Mouse (Mus musculus) liver, embryonic 15.5 days (tissue): Measurements from ENCODE around the gene Gpr183. TPM values are rescaled to one million over a fixed set of nuclear protein-coding genes. Genes with fewer than 3 reads are reported as not detected.

ENCODE experiments used
- ATAC-seq: fragments of 200-750 bp; cut with Nextera tagmentation; 2 replicates; pipeline ENCODE4 v1.8.0; 2017; ENCODE audit warnings: moderate number of reproducible peaks, mild to moderate bottlenecking, moderate library complexity; ENCODE audit not compliant: insufficient read depth
- H3K27ac ChIP-seq: fragments of 300-500 bp; sonication (generic); replicated peaks from 2 replicates; pipeline ENCODE4 v1.5.1; 2015; ENCODE audit warnings: mild to moderate bottlenecking, inconsistent platforms
- H3K27me3 ChIP-seq: fragments of 300-500 bp; sonication (generic); 2 replicates; pipeline ENCODE4 v1.6.1; 2015; ENCODE audit warnings: mild to moderate bottlenecking, inconsistent platforms
- H3K36me3 ChIP-seq: fragments of 300-500 bp; sonication (generic); replicated peaks from 2 replicates; pipeline ENCODE4 v1.6.1; 2015; ENCODE audit warnings: moderate library complexity, mild to moderate bottlenecking, inconsistent platforms
- H3K4me1 ChIP-seq: fragments of 300-500 bp; sonication (generic); replicated peaks from 2 replicates; pipeline ENCODE4 v1.6.1; 2015; ENCODE audit warnings: inconsistent platforms
- H3K4me2 ChIP-seq: fragments of 300-500 bp; sonication (generic); 2 replicates; pipeline ENCODE4 v1.6.1; 2015; ENCODE audit warnings: moderate library complexity, mild to moderate bottlenecking, inconsistent platforms
- H3K4me3 ChIP-seq: fragments of 300-500 bp; sonication (generic); replicated peaks from 2 replicates; pipeline ENCODE4 v1.5.1; 2015; ENCODE audit warnings: mild to moderate bottlenecking, inconsistent platforms
- H3K9ac ChIP-seq: fragments of 300-500 bp; sonication (generic); 2 replicates; pipeline ENCODE4 v1.6.1; 2015; ENCODE audit warnings: moderate library complexity, mild to moderate bottlenecking, inconsistent platforms
- H3K9me3 ChIP-seq: fragments of 300-500 bp; sonication (generic); replicated peaks from 2 replicates; pipeline ENCODE4 v1.6.1; 2016; ENCODE audit warnings: inconsistent platforms
- WGBS: fragments of 180-500 bp; shearing (Covaris S2); methylation state at CpG from one replicate; pipeline ENCODE4 v1.1.7; 2015; ENCODE audit warnings: mixed read lengths; ENCODE audit not compliant: insufficient replicate concordance; 5-methylcytosine and 5-hydroxymethylcytosine counted together
- polyA plus RNA-seq: library from polyadenylated mRNA; unstranded; fragments of >200 nt; fragmentation: Nextera tagmentation; extraction: Ambion mirVana; gene quantifications from 2 replicates; pipeline ENCODE4 v1.2.1, GENCODE M21; 2015

Gpr183 gene
- polyA plus RNA-seq, 1 experiment from 2014 or later = 1.5 TPM

DNA sequence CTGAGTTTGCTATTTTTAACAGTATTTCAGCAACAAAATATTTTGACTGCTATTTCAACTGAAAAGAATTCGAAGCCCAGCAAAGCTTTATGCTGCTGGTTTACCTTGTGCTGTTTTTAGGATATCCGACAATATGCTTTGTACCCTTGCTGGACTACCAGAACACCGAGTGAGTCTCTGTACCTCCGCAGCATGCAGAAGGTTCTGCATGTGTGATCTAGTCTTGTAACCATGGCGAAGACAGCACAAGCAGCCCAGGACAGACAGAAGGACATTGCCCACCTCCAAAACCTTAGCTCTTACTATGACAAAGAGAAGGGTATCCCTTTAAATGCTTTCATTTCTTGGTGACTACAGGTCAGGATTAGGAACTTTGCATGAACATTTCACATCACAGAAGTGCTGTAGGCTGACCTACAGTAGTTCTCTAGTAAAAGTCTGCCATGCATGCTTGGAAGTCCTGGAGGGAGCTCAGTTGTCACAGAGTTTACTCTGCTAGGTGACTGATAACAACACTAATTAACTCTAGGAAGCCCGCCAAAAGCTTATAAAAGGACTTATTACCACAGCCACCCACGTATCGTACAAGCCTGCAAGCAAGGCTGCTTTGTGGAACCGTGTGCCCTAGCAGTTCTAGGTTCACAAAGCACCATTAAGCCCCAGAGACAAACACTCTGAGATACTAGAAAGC, 1.6 kb downstream of the Gpr183 start:
- Histone ChIP-seq H3K9ac (no peak overlapping the region), H3K9me3 (no peaks in the 10 kb centered on the region), H3K4me3 (no peak overlapping the region), H3K36me3 (no peaks in the 10 kb centered on the region), H3K4me2 (peak overlapping the region; percentile 17), H3K27ac (no peak overlapping the region), H3K27me3 (no peaks in the 10 kb centered on the region), H3K4me1 (peaks cover 30% of the 10 kb centered on the region)
- ATAC-seq = peak; percentile 9; the same call in 1 of the 2 replicates
- 54% methylated on average over 9 of the region's 9 CpGs for WGBS

DNA sequence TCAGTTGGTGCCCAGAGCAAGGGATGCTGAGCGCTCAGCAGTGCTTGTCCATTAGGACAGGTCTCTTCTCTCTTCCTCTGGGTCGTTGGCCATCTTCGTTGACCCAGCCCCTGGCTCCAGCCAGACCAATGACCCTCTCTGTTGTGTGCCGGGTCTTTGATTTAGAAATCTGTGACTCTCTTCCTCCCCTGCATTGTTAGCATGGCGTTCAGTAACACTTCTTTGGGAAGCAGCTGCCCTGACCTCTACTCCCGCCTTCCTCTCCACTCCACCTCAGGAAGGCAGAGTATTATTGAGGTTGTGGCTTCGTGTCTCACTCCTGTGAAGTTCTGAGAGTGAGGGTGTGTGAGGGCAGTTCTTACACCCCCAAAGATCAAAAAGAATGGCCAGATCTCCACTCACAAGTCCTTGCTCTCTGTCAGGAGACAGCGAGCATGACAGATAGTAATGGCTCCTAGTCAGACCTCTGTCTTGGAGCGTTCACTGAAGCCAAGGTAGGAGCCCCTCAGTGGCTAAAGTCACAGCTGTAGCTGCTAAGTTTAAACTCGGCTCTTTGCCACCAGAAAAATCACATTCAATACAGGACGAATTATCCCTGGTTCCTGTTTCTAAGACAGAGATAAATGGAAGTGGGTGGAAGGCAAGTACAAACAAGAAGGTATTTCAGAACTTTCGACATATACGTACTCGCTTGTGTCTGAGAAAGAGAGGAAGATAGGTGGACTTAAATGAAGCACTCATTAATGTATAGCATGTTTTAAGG, 2.7 kb downstream of the Gpr183 start:
- Histone ChIP-seq H3K9ac (no peak overlapping the region), H3K4me1 (peaks cover 30% of the 10 kb centered on the region), H3K9me3 (no peaks in the 10 kb centered on the region), H3K27me3 (no peaks in the 10 kb centered on the region), H3K36me3 (no peaks in the 10 kb centered on the region), H3K4me3 (no peak overlapping the region), H3K27ac (no peak overlapping the region), H3K4me2 (no peak overlapping the region)
- ATAC-seq = no peak
- WGBS = 53% methylated on average over 14 of the region's 14 CpGs

DNA sequence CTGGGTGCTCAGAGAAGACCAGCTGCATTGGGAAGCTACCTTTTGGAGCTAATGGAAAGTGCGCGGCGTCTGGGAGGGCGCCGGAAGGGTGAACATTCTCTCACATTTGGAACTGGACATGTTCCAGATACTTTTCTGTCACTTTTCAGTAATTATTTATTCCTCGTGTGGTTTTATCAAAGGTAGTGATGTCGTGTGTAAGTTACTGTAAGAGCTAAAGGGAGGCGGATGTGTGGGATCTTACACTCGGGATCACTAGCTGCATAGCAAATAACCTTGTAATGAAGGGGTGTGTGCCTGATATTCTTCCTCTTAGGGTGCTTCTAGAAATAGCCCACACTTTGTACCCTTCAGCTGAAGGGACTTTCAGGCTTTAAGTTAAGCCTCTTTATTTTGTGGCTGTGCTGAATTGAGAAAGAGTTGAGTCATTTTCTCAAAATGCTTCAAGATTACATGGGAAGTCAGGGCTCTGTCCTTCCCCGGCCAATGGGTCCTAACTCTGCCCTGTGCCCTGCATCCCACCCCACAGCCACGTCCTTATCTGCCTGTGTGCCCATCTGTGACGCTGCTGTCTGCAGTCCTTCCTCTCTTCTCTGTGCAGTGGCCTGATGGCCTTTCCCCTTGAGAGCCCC, 3.4 kb downstream of the Gpr183 start:
- Histone ChIP-seq H3K9me3 (no peaks in the 10 kb centered on the region), H3K4me1 (peaks cover 30% of the 10 kb centered on the region), H3K27ac (no peak overlapping the region), H3K4me3 (no peak overlapping the region), H3K4me2 (no peak overlapping the region), H3K27me3 (no peaks in the 10 kb centered on the region), H3K9ac (no peak overlapping the region), H3K36me3 (no peaks in the 10 kb centered on the region)
- WGBS = 59% methylated on average over 12 of the region's 12 CpGs
- 0 out of 2 replicates have a peak, but pooled peaks have one; percentile 11 for ATAC-seq

DNA sequence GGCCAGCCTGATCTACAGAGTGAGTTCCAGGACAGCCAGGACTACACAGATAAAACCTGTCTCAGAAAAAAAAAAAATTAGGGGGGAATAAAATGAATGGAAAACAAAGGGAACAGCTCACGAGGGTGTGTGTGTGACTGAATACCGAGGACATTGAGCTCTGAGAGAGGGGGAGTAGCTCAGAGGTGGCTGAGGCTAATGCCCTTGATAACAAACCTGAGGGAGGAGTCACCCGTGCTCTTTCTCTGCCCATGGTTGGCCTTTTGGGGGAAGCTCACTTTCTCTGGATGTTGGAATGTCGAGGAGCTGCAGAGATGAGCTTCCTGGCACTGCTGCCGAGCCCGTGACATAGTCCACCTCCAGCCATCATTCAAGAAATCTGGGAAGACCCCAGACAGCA, 4.0 kb downstream of the Gpr183 start:
- WGBS = 33% methylated on average over 6 of the region's 6 CpGs

DNA sequence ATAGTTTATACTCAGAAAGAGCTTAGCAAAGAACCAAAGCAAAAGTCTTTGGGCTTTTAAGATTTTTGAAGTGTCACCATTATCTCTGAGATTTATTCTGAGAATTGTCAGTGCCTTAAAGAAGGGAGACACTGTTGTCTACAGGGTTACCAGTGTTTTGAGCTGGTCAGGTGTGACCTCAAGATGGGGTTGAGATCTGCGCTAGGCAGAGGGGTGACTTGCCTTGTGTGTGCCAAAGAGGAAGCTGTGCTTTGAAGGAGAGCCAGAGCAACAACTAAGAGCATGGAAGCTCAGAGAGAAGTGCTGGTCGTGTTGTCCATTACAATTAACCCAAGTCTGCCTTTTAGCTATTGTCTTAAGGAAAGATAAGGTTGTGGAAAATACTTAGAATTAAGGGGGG, 4.5 kb downstream of the Gpr183 start:
- H3K4me1 ChIP-seq = peaks cover 34% of the 10 kb centered on the region
- H3K36me3 ChIP-seq = no peaks in the 10 kb centered on the region
- no peak overlapping the region for H3K27ac ChIP-seq
- no peak for ATAC-seq
- no peak overlapping the region for H3K4me2 ChIP-seq
- H3K27me3 ChIP-seq = no peaks in the 10 kb centered on the region
- H3K4me3 ChIP-seq = no peak overlapping the region
- no peak overlapping the region for H3K9ac ChIP-seq
- H3K9me3 ChIP-seq = no peaks in the 10 kb centered on the region
- 28% methylated on average over 2 of the region's 2 CpGs for WGBS

More for the DNA sequence above, 4.0 kb downstream of the Gpr183 start:
- H3K4me2 ChIP-seq = no peak overlapping the region
- no peak overlapping the region for H3K9ac ChIP-seq
- no peak overlapping the region for H3K27ac ChIP-seq
- no peak overlapping the region for H3K4me3 ChIP-seq
- H3K36me3 ChIP-seq = no peaks in the 10 kb centered on the region
- ATAC-seq = no peak
- no peaks in the 10 kb centered on the region for H3K27me3 ChIP-seq
- H3K9me3 ChIP-seq = no peaks in the 10 kb centered on the region
- peaks cover 34% of the 10 kb centered on the region for H3K4me1 ChIP-seq

DNA sequence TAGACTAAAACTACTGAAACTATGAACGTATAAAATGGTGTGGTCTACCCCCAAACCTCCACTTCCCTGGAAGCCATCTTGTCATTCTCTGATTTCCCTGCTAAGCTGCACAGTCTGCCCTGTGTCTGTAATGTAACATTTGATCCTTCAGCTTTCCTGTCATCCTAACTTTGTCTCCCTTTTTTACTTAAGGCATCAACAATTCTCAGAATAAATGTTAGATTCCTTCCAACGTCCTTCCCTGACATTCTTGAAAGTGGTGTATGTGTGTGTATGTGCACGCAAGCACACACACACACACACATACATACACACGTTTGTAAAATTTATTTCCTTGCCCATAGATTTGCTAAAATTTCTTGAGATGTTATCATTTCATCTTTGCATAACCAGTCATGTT, 5.0 kb downstream of the Gpr183 start:
- H3K27ac ChIP-seq = no peak overlapping the region
- no peak overlapping the region for H3K4me3 ChIP-seq
- peaks cover 34% of the 10 kb centered on the region for H3K4me1 ChIP-seq
- no peaks in the 10 kb centered on the region for H3K27me3 ChIP-seq
- H3K4me2 ChIP-seq = no peak overlapping the region
- H3K9me3 ChIP-seq = no peaks in the 10 kb centered on the region
- WGBS = 59% methylated on average over 4 of the region's 4 CpGs
- no peak for ATAC-seq
- H3K36me3 ChIP-seq = no peaks in the 10 kb centered on the region
- no peak overlapping the region for H3K9ac ChIP-seq

DNA sequence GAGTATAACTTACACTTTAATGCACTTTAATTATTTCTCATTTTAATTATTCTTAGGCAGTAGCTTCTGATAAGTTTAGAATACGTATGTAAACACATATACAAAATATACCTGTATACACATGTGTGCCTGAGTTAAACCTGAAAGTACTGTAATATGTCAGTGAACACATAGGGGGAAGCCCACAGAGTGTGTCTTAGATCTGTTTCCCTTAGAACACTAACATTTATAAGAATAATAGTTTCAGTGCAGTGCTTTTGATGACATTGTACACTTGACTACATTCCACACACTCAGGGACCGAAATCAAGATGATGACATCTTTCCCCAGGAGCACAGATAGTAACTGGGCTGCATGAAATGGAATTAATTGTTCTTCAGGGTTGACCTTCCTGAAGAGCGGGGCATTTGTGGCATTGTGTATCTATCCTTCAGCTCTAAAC, 5.4 kb downstream of the Gpr183 start:
- WGBS = 69% methylated on average over 3 of the region's 3 CpGs
- ATAC-seq = no peak
- H3K27me3 ChIP-seq = no peaks in the 10 kb centered on the region
- H3K4me1 ChIP-seq = peaks cover 34% of the 10 kb centered on the region
- no peak overlapping the region for H3K9ac ChIP-seq
- H3K36me3 ChIP-seq = no peaks in the 10 kb centered on the region
- H3K4me3 ChIP-seq = no peak overlapping the region
- H3K9me3 ChIP-seq = no peaks in the 10 kb centered on the region
- H3K27ac ChIP-seq = no peak overlapping the region
- H3K4me2 ChIP-seq = no peak overlapping the region

DNA sequence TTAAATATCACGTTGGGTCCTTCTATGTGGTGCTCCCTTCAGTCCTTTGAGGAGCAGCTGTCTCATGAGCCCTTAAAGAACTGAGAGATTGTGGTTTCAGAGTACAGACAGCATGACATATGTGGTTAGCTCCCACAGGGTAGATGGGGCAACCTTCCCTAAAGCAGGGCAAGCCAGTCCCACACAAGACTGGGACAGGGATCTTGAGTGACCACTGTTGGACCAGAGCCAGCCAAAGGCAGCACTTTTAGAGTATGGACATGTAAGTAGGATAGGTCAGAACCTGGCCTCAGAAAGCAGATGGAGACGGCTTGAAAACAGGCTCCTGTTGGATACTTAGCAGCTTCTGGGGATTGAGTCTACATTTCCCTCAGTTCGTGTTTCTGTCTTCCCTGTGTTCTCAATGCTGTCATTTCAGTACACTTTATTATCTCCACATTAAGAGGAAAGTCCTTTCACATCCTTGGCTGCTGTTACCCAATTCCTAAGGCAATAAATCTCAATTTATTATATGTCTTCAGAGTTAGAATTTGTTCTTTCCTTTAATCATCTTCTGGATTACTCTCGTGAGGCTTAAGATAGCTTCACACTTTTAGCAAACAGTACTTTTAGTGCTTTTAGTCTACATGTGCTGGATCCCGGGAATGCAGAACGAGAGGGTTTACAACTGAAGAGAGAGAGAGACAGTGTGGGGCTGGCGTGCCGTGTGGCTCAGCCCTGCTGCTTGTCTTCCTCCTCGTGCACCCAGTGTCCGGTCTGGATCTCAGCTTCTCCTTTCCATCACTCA, 6.1 kb downstream of the Gpr183 start:
- H3K4me3 ChIP-seq = no peak overlapping the region
- H3K9ac ChIP-seq = no peak overlapping the region
- no peak overlapping the region for H3K4me2 ChIP-seq
- H3K4me1 ChIP-seq = peaks cover 32% of the 10 kb centered on the region
- 52% methylated on average over 10 of the region's 10 CpGs for WGBS
- H3K27ac ChIP-seq = no peak overlapping the region
- no peaks in the 10 kb centered on the region for H3K9me3 ChIP-seq
- no peak for ATAC-seq
- peaks cover 4% of the 10 kb centered on the region; the same call in 1 of the 2 replicates for H3K36me3 ChIP-seq
- H3K27me3 ChIP-seq = no peaks in the 10 kb centered on the region

DNA sequence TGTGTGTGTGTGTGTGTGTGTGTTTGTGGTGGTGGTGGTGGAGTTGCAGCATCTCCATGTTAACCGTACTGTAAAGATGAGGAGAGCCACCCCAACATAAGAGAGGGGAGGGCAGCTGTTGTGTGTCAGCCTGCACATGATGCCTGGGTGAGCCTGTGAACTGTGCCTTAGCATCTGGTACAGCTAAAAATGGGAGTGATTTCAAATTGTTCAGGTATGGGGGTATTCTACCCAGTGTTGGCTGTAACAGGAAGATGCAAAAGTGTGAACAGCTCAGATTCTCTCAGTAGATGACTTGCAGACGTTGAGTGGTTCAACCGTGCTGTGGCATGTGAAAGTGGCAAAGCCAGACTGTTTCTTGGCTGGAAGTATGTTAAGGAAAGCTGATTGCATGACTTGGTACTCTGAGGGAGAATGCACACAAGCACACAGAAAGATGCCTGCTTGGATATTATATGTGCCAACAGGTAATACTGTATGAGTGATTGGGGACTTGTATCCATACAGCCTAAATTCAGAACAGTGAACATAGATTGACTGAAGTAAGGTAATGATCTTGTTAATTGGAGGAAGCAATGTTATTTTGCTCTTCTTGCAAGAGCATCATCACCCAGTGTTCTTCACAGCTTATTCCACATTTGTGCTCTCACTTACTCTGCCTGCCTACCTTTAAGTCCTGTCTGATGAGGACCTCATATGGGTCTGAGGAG, 6.8 kb downstream of the Gpr183 start:
- no peak overlapping the region for H3K9ac ChIP-seq
- 68% methylated on average over 3 of the region's 3 CpGs for WGBS
- no peaks in the 10 kb centered on the region for H3K27me3 ChIP-seq
- no peak overlapping the region for H3K4me3 ChIP-seq
- H3K4me2 ChIP-seq = no peak overlapping the region
- H3K4me1 ChIP-seq = peaks cover 25% of the 10 kb centered on the region
- ATAC-seq = no peak
- no peaks in the 10 kb centered on the region for H3K9me3 ChIP-seq
- H3K36me3 ChIP-seq = peaks cover 6% of the 10 kb centered on the region; the same call in 1 of the 2 replicates
- no peak overlapping the region for H3K27ac ChIP-seq

DNA sequence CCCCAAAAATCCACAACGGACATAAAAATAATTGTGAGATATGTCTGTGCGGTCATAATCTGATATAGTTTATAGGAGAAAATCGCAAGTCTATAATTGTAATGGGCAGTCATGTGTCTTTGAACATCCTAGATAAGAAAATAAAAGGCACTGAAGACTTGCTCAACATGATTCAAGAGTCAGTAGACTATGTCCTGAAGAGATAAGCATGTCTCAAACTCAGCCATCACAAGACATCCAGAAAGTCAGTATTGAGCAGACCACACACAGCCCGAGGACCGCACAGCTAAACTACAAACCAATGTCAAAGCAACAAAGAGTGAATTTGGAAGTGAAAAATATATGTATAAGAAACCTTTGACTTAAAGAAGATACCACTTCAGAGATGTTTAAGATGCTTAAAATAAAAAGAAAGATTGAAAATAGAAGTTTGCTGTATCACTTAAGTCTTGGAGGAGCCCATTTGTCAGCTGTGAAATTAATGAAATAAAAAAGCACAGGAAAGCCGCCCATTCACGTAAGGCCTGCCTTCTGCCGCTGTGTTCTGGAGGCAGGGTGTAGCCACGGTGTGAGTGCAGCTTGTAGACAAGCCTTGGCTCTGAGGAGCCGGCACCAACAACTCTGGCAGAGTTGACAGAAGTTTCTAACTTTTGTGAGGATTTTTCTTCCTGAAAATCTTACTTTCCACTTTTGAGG, 7.7 kb downstream of the Gpr183 start:
- H3K9ac ChIP-seq = no peak overlapping the region
- H3K27me3 ChIP-seq = no peaks in the 10 kb centered on the region
- ATAC-seq = peak; percentile 51
- WGBS = 49% methylated on average over 10 of the region's 10 CpGs
- no peak overlapping the region for H3K27ac ChIP-seq
- H3K4me1 ChIP-seq = peaks cover 20% of the 10 kb centered on the region
- H3K4me3 ChIP-seq = no peak overlapping the region
- no peaks in the 10 kb centered on the region for H3K9me3 ChIP-seq
- H3K4me2 ChIP-seq = no peak overlapping the region
- peaks cover 6% of the 10 kb centered on the region; the same call in 1 of the 2 replicates for H3K36me3 ChIP-seq
